Mouse (Mus musculus) spleen, adult 2 months (tissue): ENCODE data around the gene Olfr485.
"Not testable (repeated sequence)": the region's sequence is repeated elsewhere in the genome, so short reads cannot be mapped to it uniquely, and the experiment has no call there.

Experiments
- CTCF ChIP-seq: fragments of 200-500 bp; IDR thresholded peaks from 2 replicates; pipeline ENCODE4 v1.5.1; 2011; ENCODE audit warnings: mild to moderate bottlenecking, inconsistent platforms; ENCODE audit not compliant: insufficient read depth, insufficient read length, insufficient replicate concordance; ENCODE audit errors: extremely low read depth
- POLR2A ChIP-seq: fragments of 200-500 bp; IDR thresholded peaks from 2 replicates; pipeline ENCODE4 v1.6.1; 2011; ENCODE audit warnings: low read depth, low read length, inconsistent platforms

- not testable (repeated sequence) for TF ChIP-seq POLR2A, CTCF
Observed at GRCm38 (mm10) chr7:108192714-108193113, 33.0 kb upstream of the Olfr485 start.
